Mouse (Mus musculus): Measurements from ENCODE around the gene Nln. TPM values are rescaled to one million over a fixed set of nuclear protein-coding genes. Genes with fewer than 3 reads are reported as not detected.

Nln gene
- total RNA-seq, 4 experiments from 2014 or later: 27.7 to 31.6 (median 29.7) TPM

DNA sequence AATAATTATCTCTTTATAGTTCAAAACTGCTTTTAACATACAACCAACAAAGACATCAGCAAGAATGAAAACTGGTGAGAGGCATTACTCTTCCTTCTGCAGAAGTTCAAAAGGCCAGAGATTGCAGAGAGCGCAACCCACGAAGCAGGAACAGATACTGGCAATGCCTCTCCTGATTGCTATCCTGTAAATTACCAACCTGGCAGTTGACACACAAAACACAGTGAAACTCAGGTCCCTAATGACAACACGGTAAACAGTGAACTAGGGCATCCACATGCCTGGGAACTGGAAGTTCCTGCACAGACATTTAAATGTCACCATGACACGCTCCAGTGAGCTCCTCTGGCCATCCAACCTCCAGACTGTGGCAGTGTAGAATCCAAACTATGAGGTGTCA is 65.1 kb downstream of the Nln start:
- DNase-seq (ENCODE audit: low spot score in 2 of 2): no peak

DNA sequence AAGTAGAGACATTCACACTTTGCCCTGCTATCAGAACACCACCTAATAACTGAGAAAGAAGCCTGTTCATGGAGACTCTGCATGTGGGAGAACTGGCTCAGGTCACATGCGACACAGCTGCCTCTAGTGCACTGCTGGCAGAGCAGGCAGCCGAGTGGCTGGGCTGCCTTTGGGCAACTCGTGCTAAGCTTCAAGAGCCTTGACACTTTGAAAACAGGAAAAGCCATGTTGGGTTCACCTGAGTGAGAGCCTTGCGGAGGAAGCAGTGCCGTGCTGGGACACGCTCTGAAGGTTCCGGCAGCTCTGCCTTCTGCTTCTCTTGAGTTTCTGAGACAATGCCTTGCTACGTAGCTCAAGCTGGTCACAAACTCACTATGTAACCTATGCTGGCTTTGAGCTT is 66.7 kb downstream of the Nln start:
- no peak for DNase-seq (ENCODE audit: low spot score in 2 of 2)

DNA sequence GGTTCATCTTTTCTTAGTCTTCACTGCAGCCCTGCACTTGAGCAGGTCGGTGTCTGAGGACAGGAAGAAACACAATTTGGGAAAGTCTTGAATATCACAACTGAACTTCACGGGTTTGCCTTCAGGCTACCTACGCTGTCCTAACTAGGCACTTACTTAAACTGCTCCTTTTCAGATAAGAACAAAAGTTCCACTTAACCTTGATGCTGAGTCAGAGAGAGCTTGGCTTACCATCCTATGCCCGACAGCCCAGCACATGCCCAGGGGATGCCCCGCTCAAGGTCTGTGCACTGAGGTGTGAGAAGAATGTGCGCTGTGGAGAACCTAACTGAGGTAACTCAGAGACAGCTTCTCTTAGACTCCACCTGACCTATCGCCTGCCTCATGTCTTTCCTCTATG is 67.9 kb downstream of the Nln start:
- DNase-seq (ENCODE audit: low spot score in 2 of 2): no peak

DNA sequence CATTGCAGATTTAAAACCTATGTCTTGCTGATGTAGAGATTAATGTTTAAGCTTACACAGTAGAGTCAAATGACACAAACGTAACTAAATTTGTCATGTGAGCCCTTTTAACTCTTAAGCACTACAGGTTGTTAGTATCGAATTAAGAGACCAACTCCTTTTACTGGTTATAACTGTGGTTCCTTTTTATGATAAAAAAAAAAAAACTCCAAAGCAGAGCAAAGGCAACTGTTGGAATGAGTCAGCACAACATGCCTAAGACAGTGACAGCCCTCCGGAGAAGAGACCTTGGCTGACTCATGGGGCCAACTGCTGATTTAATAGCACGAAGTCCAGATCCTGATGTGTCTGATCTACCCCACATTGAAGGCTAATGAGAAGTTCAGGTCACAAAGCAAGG is 68.5 kb downstream of the Nln start:
- no peak for DNase-seq (ENCODE audit: low spot score in 2 of 2)

DNA sequence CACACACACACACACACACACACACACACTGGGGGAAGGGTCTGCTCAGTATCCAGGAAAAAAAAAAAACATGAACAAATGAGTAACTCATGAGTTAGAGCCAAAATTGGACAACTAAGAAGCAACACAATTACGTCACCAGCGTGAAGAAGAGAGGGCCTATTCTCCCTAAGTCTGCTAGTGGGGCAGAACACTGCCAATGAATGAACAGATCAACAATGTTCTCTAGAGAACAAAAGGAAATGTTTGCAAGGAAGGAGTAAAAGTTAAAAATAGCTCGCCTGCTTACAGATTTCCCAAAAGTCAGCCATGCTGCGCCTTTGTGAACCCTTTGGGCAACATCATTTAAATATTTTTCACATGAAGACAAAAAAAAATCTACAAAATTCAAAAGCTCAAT is 69.6 kb downstream of the Nln start:
- DNase-seq (ENCODE audit: low spot score in 2 of 2): no peak

DNA sequence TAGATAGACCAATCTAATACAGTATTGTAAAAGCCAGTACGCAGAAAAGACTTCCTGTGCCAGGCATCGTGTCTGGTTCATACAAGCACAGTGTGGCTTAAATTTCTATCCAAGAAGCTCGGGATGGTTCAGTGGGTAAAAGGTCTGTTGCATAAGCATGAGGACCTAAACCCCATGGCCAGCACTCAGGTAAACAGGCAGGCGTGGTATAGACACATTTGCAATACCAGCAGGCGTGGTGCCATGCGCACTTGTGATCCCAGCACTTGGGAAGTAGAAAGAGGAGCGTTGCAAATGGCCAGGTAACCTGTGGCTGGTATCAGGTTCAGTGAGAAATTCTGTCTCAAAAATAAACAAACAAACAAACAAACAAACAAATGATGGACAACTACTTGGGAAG is 70.5 kb downstream of the Nln start:
- no peak for DNase-seq (ENCODE audit: low spot score in 2 of 2)

DNA sequence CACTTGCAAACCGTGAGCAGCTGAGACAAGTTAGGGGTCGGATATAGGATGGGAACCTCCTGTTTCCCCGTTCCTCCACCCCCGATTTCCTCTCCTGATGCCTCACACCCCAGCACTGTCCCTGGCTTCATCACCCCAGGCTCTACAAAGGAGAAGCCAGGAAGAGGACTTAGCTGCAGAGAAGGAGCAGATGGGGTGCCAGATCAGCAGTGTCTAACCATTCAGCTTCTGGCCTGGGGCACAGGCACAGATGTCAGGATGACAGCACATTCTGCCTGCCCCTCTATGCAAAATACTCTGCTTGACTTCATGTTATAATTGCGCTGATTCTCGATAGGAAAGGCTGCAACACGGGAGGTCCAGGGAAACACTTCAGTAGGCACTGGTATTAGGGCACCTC is 71.1 kb downstream of the Nln start:
- DNase-seq (ENCODE audit: low spot score in 2 of 2): no peak

DNA sequence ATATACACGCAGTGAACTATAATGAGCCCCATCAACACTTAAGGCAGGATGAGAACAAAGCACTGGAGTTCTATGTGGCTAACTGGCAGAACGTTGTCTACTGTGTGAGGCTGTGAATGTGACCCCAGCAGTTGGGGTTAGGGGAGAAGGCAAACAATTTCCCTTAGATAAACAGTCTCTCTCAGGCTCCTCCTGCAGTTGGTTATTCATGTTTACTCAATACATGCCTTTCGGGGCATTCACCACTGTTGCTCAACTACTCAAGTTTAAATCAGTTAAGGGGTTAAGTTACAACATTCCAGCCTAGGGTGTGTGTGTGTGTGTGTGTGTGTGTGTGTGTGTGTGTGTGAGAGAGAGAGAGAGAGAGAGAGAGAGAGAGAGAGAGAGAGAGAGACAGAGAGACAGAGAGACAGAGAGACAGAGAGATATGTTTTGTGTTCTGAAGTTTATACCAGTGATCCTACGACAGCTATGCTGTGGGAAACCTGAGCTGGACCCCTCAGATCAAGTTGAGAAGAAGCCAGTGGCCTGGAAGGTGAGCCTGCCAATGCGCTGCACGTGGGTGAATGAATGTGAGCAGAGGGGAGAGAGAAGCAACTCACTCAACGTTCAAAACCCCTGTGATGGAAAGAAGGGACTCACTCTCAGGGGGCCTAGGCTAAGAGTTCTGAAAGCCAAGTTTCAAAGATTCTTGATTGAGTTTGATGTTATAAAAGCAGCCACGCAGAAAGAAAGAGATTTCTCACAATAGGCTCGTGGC is 71.7 kb downstream of the Nln start:
- DNase-seq (ENCODE audit: low spot score in 2 of 2): no peak

DNA sequence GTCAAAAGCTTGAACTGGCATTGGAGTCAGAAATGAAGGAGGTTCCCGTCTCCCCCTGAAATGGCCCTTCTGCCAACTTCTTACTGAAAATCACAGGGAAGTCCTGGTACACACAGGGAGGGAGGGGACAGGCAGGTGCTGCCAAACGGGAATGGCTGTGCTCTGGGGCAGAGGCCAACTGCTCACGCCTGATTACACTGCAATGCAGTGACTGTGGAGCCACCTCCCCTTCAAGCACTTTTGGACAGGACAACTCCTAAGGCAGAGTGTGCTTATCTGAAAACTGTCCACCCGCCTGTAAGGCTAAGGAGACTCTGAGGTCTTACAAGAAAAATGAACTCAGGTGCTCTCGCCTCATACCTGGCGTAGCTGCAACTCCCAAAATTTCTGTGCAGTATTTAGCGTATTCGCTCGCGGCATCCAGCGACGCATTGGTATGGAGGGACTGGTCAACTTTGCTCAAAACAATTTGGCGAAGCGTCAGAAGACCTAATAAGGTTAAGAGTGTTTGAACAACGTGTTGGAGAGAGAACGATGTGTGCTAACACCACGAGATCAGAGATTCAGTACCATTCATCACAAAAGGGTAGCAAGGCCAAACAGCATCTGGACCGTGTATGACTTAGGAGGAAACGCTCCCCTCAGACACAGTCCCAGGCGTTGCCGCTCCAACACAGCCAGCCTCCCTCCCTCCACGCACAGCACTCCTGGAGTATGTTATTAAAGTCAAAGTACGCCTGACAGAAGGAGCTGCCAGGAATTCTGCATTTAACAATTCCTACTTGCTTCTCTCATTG is 72.7 kb downstream of the Nln start:
- DNase-seq (ENCODE audit: low spot score in 2 of 2): no peak

DNA sequence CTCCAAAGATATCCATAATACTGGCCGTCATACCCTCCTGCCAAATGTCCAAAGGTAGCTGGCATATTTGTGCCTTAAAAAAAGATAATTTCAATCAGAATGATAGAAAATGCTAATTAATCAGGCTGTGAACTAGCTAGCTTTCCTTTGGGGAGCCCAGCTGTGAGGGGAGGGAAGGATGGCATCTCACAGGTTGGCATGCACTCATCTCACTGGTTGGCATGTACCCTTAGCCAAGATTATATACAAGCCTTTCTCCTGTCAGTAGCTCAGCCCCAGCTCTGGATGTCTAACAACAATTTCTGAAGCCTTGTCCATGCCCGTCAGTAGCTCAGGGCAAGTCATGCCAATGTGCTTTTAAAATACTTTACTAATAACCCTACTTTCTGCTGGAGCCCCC is 73.8 kb downstream of the Nln start:
- no peak for DNase-seq (ENCODE audit: low spot score in 2 of 2)

DNA sequence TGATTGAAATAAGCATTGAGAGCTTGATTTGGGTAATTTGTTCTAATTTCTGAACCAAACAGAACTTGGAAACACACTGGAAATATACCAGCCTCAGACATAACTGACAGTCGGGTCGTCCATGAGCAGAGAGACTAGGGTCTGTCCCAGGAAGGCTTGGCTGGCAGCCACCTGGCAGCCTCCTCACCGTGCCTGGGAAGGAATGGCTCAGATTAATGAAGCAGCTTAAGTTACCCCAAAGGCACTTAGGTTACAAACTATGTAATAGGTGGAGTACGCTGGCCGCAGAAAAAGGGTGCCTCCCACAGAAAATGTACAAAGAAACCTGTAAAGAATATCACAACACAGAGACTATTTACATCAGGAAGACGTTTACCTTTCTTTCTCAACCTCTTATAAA is 74.6 kb downstream of the Nln start:
- DNase-seq (ENCODE audit: low spot score in 2 of 2): no peak

DNA sequence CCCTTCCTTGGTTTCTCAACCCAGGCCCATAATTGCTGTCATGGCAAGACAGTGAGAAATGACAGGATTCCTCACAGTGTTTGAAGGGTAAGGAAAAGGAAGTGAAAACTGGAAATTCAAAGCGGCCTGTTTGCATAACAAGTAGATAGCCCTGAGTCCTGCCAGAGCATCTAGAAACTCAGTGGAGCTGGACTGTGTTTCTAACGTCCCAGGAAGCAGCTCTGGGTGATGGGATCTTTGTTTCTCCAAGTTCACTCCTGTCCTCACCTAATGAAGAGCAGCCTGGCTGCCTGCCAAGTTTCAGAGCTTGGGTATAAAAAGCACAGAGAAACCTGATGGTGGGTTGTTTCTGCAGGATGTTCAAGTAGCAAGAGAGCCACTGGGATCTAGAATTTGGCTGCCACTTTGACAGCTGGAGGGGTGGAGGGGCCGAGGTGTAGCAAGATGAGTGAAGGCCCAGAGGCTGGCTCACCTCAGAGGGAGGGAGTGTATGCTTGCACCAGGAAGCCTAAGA is 76.7 kb downstream of the Nln start:
- no peak for DNase-seq (ENCODE audit: low spot score in 2 of 2)

DNA sequence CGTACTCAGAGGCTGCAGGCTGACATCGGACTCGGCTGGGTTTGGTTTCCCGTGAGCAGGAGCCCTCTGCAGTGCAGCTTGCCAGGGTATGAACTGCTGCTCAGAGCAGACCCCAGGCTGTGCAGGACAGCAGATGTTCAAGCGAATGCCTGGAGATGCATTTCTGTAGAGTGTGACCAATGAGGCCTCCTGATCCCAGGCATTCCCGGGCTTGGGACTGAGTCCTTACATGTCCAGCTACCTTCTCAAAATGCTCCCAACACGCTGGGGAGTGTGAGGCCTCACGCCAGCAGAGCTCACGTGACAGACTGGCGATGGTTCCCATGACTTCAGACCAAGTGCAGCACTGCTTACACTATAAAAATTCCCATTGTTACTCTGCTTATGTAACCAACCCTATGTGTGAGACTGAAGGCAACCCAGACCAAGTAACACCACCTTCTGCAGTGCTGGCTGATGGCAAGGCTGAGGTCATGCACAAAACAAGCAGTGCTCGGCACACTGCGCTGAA is 77.5 kb downstream of the Nln start:
- peak in 1 of 2 experiments; percentile 55 for DNase-seq (ENCODE audit: low spot score in 2 of 2)

DNA sequence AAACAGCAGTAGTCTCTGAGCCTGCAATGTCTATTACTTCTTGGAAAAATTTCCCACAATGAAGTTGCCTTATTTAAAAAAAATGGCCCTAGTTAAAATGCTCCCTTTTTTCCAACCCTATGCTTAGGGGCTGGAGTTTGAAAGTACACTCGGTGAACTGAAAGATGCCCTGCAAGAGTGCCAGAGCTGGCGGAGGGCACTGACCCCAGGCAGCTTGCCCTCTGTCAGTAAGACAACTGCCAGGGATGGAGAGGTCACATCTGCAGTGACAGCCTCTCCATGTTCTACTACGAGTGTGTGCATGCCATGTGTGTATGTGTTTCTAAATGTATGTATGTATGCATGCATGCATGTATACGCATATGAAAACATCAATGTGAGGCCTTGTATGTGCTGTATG is 78.5 kb downstream of the Nln start:
- no peak for DNase-seq (ENCODE audit: low spot score in 2 of 2)

DNA sequence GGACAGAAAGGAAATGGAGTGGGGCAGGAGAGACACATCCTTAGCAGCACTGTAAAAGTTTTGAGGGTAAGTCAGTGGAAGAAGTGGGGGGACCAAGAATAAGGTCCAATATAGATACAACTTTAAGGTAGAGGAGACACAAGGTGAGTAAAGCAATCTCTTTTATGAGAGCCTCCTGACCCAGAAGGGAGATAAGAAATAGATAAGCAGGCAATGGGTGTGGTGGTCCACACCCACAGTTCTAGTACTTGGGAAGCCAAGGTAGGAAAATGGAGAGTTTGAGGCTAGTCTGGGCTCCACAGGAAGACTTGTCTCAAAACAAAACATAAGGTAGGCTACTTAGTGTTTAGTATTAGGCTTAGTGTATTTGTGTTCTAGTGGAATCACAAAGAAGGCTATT is 79.9 kb downstream of the Nln start:
- DNase-seq (ENCODE audit: low spot score in 2 of 2): no peak

DNA sequence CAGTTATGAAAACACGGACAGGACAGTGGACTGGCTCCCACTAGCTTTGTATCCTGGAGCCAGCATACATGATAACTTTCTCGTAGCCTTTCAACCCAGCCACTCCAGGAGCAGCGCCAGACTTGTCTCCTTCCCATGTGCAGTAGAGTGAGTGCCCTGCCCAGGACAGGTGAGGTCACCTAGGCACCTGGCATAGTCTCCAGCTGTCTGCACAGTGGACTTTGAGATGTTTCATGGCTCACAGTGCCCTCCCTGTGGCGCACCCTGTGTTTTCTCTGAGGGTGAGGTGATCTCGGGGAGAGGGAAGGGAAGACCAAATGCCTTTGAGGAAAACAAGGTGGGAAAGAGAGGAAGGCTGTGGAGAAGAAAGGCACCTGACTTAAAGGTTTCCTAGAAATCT is 80.3 kb downstream of the Nln start:
- DNase-seq (ENCODE audit: low spot score in 2 of 2): no peak

DNA sequence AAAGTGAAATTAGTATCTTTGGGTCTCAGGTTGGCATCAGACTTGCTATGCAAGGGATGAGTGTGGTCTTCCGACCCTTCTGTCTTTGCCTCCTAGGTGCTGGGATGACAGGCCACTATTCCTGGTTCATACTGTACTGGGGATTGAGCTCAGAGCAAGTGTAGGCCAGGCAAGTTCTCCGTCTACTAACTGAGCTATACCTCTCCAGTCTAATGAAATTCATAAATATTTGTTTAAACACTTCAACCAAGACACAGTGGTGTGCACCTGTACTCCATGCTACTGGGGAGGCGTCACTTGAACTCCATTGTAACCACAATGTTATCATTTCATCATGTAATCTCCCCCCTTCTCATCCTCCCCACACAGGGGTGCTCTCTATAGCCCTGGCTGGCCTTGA is 82.9 kb downstream of the Nln start:
- no peak for DNase-seq (ENCODE audit: low spot score in 2 of 2)

DNA sequence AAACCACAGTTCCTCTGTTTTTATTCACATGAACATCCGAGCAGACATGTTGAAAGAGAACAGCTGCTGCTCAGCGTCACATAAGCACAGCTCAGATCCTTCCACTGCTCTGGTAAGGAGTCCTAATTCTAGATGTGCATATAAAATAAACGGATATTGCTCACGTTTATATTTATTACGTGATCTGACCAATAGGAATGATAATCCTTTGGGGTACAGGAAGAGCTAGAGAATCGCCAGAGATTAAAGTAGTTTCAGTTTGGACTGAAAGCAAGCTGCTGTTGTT is 83.8 kb downstream of the Nln start:
- no peak for DNase-seq (ENCODE audit: low spot score in 2 of 2)

DNA sequence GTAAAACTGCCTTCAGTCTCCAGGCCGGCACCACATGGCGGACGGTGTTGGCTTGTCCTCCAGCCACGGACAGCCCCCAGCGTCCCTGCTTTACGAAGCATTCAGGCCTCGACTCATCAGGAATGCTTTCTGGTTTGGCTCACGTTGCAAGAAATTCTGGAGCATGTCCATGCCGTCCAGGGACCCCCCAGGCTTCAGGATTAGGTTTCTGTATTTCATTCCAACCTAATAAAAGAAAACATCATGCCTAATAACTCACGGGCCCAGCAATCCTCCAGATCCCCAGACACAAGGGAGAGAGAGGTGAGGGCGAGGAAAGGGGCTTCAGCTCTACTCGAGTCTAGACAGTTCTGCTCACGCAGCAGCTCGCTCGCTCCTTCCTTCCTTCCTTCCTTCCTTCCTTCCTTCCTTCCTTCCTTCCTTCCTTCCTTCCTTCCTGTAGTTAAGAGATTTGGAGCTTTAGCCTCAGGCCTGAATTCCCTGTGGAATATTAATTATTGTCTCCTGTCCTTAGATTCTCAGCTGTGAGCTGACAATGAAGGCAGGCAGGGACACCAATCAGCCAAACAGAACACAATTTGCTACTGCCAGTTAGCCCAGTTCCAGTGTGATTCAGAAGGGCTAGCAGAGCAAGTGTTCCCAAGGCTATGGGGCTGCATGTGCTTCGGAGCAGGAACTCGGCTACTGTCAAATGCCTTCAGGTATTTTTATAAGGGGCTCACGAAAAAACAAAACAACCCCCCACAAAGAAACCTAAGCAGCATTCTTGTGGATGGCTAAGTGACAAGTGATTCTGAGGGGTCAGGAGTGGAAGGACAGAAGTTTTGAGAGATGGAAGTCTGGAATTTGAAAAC is 84.3 kb downstream of the Nln start:
- DNase-seq (ENCODE audit: low spot score in 2 of 2): no peak

DNA sequence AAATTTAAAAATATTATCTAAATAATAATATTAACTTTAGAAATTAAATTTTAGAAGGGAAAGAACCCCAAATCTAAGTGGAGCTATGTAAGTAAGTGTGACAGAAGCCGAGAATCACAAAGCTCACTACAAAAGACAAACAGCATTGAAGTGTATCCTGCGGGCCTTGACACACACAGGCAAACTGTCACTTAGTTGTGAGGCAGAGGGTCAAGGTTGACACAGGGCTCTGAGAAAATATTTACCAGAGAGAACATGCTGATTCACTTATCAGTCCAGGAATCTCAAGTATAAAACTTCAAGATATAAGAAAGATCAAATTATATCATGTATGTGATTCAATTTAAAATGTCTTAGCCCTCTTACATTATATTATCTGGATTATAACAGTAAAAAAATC is 85.1 kb downstream of the Nln start:
- no peak for DNase-seq (ENCODE audit: low spot score in 2 of 2)

DNA sequence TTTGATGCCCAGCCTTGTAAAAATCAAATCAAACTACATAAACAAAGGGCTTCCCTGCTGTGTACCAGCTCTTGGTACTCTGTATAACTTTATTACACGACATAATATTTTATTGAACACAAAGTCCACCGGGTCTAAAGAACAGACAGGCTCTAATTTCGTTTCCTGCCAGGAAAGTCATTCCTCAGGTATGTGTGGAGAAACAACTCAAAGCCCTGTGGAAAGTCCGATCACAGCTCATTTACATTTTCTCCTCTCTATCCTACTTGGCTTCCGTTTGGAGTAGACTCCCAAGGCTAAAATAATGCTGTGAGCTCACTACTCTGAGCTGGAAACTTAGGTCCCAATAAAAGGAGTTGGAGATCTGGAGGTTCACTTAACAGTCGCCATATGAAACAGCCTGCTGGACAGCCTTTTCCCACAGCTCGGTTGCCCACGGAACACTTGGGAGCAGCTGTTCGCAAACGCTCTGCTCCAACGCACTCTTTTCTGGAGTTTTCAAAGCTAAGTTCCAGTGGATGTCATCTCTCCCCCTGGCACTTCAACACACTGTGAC is 86.0 kb downstream of the Nln start:
- peak in 1 of 2 experiments; percentile 38 for DNase-seq (ENCODE audit: low spot score in 2 of 2)

Measured in left cerebral cortex, adult 8-10 months (tissue).